Mouse (Mus musculus) erythroblast, embryonic 14.5 days (primary cell): Measurements from ENCODE around the gene Ube2s. TPM values are rescaled to one million over a fixed set of nuclear protein-coding genes. Genes with fewer than 3 reads are reported as not detected.
A peak's percentile ranks its signal among the peaks of the same experiment; 100 is the strongest.
"Not testable (repeated sequence)": the region's sequence is repeated elsewhere in the genome, so short reads cannot be mapped to it uniquely, and the experiment has no call there.

Source experiments
- H3K27me3 ChIP-seq: 2 replicates; pipeline ENCODE4 v1.6.1; 2012; ENCODE audit warnings: inconsistent platforms; ENCODE audit not compliant: control insufficient read depth
- H3K36me3 ChIP-seq: 2 replicates; pipeline ENCODE4 v1.6.1; 2012; ENCODE audit warnings: mild to moderate bottlenecking, inconsistent platforms; ENCODE audit not compliant: control insufficient read depth
- H3K4me1 ChIP-seq: 2 replicates; pipeline ENCODE4 v1.6.1; 2012; ENCODE audit warnings: inconsistent platforms; ENCODE audit not compliant: control insufficient read depth
- H3K4me3 ChIP-seq: replicated peaks from 2 replicates; pipeline ENCODE3; 2012; ENCODE audit warnings: moderate library complexity, mild to moderate bottlenecking, inconsistent platforms
- H3K9me3 ChIP-seq: 2 replicates; pipeline ENCODE4 v1.6.1; 2012; ENCODE audit warnings: low read length, inconsistent platforms, mixed read lengths; ENCODE audit not compliant: control insufficient read depth
- GATA1 ChIP-seq: IDR thresholded peaks from 2 replicates; pipeline ENCODE4 v1.6.1; 2012; ENCODE audit warnings: low read length, inconsistent platforms, mixed read lengths
- TAL1 ChIP-seq: IDR thresholded peaks from 3 replicates; pipeline ENCODE4 v1.6.1; 2012; ENCODE audit warnings: low read length, inconsistent platforms, mixed read lengths
- polyA plus RNA-seq: library from polyadenylated mRNA; stranded (reverse); fragments of >175 nt; gene quantifications from 2 replicates; pipeline ENCODE4 v1.2.3, GENCODE M21; 2012

The Ube2s gene
- polyA plus RNA-seq, 1 experiment: 142 TPM

- H3K36me3 ChIP-seq: peaks cover 84% of the 10 kb centered on the region
- no peak overlapping the region for H3K4me3 ChIP-seq
- peaks cover 8% of the 10 kb centered on the region for H3K4me1 ChIP-seq
- H3K9me3 ChIP-seq: no peaks in the 10 kb centered on the region
- no peak for TF ChIP-seq GATA1
- TF ChIP-seq TAL1: no peak
- no peaks in the 10 kb centered on the region for H3K27me3 ChIP-seq
Observed at GRCm38 (mm10) chr7:4802247-4802646, 10.1 kb downstream of the Ube2s start.

- peaks cover 38% of the 10 kb centered on the region for H3K4me1 ChIP-seq
- peaks cover 62% of the 10 kb centered on the region for H3K36me3 ChIP-seq
- no peaks in the 10 kb centered on the region for H3K9me3 ChIP-seq
- H3K4me3 ChIP-seq: no peak overlapping the region
- H3K27me3 ChIP-seq: no peaks in the 10 kb centered on the region
- no peak for TF ChIP-seq GATA1
- no peak for TF ChIP-seq TAL1
Observed at GRCm38 (mm10) chr7:4795767-4796433, 16.5 kb downstream of the Ube2s start.

- no peaks in the 10 kb centered on the region for H3K9me3 ChIP-seq
- H3K4me3 ChIP-seq: peak overlapping the region; percentile 74
- H3K36me3 ChIP-seq: peaks cover 62% of the 10 kb centered on the region
- H3K27me3 ChIP-seq: no peaks in the 10 kb centered on the region
- TF ChIP-seq GATA1 (no peak), TAL1 (no peak)
- H3K4me1 ChIP-seq: peaks cover 46% of the 10 kb centered on the region
Observed at GRCm38 (mm10) chr7:4794631-4795168, 17.7 kb downstream of the Ube2s start.

- Histone ChIP-seq H3K9me3 (no peaks in the 10 kb centered on the region), H3K27me3 (no peaks in the 10 kb centered on the region), H3K36me3 (peaks cover 54% of the 10 kb centered on the region), H3K4me1 (peaks cover 56% of the 10 kb centered on the region), H3K4me3 (peak overlapping the region; percentile 74)
- TF ChIP-seq TAL1 (no peak), GATA1 (no peak)
Observed at GRCm38 (mm10) chr7:4793674-4794073, 18.7 kb downstream of the Ube2s start.

- not testable (repeated sequence) for H3K27me3 ChIP-seq, H3K9me3 ChIP-seq
- H3K36me3 ChIP-seq: peaks cover 50% of the 10 kb centered on the region
- H3K4me3 ChIP-seq: peak overlapping the region; percentile 74
- peaks cover 60% of the 10 kb centered on the region for H3K4me1 ChIP-seq
Observed at GRCm38 (mm10) chr7:4793248-4793647, 19.1 kb downstream of the Ube2s start.

GRCm38 (mm10) chr7:4792278-4793212 lies 19.8 kb downstream of the Ube2s start, which contains the start of gene Rpl28:
Gene Rpl28, plus strand, starts transcription at chr7:4792874.
- Histone ChIP-seq H3K36me3 (peaks cover 43% of the 10 kb centered on the region), H3K27me3 (no peaks in the 10 kb centered on the region), H3K4me3 (peak within 1 kb of the TSS; percentile 74), H3K9me3 (no peaks in the 10 kb centered on the region), H3K4me1 (peaks cover 64% of the 10 kb centered on the region)
- TF ChIP-seq TAL1: no peak
- no peak for TF ChIP-seq GATA1

GRCm38 (mm10) chr7:4789436-4789935 lies 22.9 kb downstream of the Ube2s start, which contains the start of gene Tmem238:
Gene Tmem238, minus strand, starts transcription at chr7:4789656.
- Histone ChIP-seq H3K4me1 (peaks cover 70% of the 10 kb centered on the region), H3K27me3 (no peaks in the 10 kb centered on the region), H3K9me3 (no peaks in the 10 kb centered on the region), H3K36me3 (peaks cover 25% of the 10 kb centered on the region), H3K4me3 (peak within 1 kb of the TSS; percentile 87)
- TF ChIP-seq GATA1 (no peak), TAL1 (no peak)

- peaks cover 70% of the 10 kb centered on the region for H3K4me1 ChIP-seq
- no peaks in the 10 kb centered on the region for H3K27me3 ChIP-seq
- no peaks in the 10 kb centered on the region for H3K9me3 ChIP-seq
- no peak for TF ChIP-seq TAL1
- peaks cover 25% of the 10 kb centered on the region for H3K36me3 ChIP-seq
- H3K4me3 ChIP-seq: peak overlapping the region; percentile 87
Observed at GRCm38 (mm10) chr7:4788499-4789435, 23.6 kb downstream of the Ube2s start.
